Mouse (Mus musculus) adrenal gland, postnatal 10 days (tissue): ENCODE results near the gene Ttc29. TPM values are rescaled to one million over a fixed set of nuclear protein-coding genes. Genes with fewer than 3 reads are reported as not detected.

Experiments used
- DNase-seq: peaks from one replicate; pipeline ENCODE4 v3.0.0; 2021; ENCODE audit warnings: mixed read lengths
- total RNA-seq, 2 experiments: library from RNA; stranded (reverse); gene quantifications; 2 replicates each; pipeline ENCODE4 v1.2.3; 2021

Gene Ttc29
- total RNA-seq, 2 experiments from 2014 or later = not detected

DNA sequence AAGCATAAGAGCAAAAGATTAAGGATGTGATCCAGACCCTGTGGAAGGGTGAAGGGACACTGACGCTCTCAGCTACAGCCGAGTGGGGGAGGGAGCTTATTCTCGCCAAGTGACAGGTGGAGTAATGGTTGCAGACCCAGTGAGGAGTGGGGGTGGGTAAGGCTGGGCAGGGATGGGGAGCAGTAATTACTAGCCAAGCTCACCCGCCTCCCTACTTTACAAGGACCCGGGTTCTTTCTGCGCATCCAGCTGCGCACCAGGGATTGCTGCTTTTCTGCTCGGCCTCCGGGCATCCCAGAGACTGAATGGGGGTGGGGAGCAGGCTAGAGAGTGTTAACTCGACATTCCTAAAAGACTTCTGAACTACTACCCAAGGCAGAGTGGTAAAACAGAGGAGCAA is 213.4 kb downstream of the Ttc29 start:
- no peak for DNase-seq

DNA sequence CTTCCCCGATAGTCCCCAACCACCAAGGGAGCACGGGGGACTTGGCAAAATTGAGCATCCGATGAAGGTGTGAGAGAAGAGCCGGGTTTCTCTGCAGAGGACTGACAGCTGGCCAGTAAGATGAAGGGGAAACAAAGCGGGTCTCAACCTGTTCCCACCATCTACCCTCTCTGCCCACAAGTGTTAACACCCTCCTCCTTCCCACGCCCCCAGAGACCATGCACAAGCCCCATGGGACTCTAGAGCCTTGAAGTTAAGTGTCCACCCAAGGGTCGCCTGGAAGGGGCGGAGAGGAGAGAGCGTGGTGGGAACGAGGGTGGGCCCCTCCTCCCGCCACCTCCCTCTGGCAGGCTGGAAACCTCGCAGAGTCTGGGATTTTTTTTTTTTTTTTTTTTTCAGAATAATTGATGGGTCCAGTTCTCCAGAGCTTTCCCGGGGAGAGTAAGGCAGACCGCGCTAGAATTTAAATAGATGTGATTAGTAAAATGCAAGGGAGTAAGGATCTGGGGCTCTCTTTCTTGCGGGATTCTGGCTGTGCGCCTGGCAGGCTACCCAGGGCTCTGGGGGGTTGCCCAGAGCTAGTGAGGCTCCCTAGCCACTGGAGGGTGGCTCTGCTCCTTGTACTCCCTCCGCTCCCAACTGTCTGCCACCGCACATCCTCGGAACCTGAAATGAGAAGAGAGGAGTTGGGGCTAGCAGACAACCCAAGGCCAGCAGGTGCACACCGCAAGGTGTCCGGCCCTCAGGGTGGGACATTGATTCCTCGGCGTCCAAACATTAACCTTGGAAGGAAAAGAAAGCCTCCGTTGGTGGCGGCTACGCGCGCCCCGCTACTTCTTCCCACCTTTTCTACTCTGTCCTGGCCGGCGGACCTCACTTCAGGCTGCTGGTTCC is 214.0 kb downstream of the Ttc29 start:
- DNase-seq = no peak

DNA sequence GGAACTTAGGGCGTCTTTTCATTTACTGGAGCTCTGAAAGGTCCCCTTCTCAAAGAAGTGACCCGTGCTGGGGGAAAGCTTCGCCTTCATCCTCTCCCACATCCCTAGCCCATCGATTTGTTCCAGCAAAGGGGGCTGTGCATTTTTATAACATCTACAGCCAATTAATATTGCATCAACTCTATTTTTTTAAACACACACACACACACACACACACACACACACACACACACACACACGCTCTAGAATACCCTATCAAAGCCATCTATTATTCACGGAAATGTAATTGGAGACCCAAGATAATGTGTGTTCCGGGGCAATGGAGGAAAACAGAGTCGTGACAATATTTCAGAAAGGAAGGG is 214.7 kb downstream of the Ttc29 start:
- DNase-seq = no peak

DNA sequence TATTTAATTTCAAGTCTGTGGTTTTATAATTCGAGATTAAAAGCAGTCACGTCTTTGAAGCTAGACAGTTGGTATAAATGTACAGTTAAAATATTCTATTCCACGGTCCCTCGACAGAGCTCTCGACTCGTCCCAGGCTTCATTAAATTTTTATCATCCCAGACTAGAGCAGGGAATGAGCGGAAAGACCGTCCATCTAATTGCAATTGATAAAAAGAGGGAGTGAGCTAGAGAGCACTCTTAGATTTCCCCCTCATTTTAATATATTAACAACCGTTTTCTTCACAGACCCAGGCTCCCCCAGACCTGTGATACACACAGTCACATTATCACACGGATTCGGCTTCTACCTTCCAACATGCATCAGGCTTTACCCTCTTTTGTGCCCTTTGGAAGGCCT is 215.1 kb downstream of the Ttc29 start:
- DNase-seq = no peak

DNA sequence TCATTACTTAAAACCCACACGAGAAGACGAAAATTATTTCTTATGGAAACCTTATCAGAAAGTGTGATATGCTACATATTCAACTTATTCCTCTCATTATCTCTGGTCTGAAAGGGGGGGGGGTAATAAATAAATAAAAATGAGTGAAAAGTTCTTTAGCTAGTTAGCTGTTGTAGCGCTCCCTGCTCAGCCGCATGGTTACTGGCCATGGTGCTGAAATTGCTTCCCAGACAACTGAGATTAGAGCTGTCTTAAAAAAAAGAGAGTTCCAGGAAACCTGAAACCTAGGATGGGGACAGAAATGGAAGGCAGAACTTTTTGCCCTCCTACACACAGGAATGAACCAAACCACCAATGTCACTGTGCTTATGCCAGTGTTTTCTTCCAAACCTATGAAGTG is 218.3 kb downstream of the Ttc29 start:
- DNase-seq = peak; percentile 82

DNA sequence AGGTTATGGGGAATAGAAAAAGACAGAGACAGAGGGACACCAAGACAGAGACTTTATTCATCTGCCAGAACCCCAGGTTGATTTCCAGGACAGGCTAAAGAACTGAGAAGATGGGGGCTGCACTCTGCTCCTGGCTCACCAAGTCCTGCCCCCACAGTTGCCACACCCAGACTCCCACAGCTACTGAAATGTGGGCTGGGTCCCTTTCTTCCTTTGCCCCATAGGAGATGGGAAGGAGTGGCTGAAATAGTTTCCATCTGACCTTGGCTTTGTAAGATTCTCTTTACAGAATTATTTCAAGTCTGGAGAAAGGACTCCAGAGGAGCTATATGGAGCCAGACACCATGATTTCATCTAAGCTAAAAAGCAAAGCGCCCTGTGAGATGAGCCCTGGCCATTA is 219.4 kb downstream of the Ttc29 start:
- no peak for DNase-seq

DNA sequence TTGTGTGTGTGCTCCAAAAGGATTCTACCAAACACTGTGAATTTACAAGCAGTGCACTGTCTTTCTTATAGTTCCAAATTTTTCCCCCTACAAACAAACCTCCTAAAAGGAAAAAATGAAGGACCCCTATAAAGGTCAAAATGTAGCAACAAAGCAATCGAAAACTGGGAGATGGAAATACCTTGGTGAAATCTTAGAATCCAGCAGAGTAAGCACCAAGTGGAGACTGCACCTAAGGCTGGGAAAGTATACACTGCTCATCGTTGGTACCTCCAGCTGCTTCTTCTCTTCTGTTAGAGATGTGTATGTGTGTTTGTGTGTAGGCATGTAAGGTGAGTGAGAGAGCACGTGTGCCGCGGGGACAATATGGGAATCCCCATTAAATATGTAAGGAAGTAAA is 220.2 kb downstream of the Ttc29 start:
- no peak for DNase-seq

DNA sequence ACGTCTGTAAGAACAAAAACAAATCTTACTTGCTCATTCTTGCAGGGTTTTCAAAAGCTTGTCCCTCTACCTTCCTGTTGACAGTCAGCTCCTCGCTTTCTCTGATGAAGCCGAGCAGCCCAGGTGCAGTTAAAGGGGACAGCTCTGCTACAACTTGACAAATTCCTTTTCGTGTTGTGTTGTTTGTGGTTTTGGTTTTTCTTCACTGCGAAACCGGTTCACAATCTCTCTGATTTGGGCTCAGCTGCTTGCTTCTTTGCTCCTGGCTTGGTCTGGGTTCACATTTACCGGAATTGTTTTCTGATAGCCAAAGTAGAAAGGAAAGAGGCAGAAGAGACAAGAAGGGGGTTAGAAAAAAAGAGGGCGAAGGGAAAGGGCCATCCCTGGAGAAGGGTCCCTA is 221.2 kb downstream of the Ttc29 start:
- DNase-seq = no peak

DNA sequence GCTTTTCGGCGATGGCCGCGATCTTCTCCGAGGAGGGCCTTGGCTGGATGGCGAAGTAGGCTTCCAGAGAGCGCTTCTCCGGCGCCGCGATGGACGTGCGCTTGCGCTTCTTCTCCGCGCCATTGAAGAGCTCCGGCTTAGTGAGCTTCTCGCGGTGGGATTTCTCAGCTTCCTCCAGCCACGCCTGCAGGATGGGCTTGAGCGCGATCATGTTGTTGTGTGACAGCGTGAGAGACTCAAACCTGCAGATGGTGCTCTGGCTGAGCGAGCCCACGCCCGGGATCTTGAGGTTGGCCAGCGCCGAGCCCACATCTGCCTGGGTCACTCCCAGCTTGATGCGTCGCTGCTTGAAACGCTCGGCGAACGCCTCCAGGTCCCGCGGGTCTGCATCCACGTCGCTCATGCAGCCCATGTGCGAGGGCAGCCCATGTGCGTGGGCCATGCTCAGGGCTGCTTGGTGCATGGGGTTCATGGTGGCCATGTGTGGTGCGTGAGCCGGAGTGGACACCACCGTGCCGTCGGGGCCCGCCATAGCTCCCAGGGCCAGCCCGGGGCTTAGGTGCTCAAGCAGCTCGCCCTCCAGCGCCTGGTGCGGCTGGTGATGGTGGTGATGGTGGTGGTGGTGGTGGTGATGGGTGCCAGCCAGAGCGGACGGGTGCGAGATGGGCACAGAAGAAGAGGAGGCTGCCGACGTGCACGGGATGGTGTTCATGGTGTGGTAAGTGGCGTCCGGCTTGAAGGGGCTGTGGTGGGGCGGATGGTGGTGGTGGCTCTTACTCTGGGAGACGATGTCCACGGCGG is 221.9 kb downstream of the Ttc29 start:
- DNase-seq = no peak

DNA sequence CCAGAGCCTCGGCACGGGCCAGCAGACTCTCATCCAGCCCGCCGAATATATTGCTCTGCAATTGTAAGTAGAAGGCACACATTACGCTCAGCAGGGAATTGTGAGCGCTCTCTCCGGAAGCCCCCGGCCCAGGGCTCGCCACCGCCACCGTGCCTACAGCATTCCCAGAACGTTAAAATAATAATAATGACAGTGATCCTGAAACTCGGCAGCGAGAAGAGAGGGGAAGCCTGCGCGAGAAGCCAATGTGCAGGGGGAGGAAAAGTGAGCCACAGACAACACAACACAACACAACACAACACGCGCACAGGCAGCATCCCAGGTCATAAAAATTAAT is 222.5 kb downstream of the Ttc29 start:
- DNase-seq = no peak

DNA sequence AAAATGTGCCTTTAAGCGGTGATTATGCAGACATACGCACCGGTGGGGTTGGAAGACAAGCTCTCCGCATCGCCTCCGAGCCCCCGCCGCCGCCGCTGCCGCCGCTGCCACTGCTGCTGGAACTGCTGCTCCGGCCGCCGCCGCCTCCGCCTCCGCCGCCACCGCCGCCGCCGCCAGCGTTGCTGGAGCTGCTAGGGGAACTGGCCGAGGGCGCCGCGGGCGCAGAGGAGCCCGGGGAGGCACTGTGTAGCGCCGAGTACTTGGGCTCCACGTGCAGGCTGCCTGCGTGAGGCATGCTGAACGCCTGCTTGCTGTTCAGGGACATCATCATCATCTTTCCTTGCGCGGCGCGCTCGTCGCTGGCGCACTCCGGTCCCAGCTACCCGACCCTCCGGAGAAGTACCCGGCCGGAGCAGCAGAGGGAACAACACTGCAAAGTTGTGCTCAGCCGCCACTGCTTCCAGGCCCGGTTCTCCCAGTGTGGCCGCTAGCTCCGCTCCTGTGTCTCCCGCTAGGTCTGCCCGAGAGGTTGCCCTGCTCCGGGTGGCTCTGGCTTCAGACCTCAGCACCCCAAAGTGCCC is 223.1 kb downstream of the Ttc29 start, which contains the start of gene Pou4f2:
Gene Pou4f2, minus strand, starts transcription at position 575 of the 581 bp plus-strand sequence.
- peak; percentile 56 for DNase-seq

DNA sequence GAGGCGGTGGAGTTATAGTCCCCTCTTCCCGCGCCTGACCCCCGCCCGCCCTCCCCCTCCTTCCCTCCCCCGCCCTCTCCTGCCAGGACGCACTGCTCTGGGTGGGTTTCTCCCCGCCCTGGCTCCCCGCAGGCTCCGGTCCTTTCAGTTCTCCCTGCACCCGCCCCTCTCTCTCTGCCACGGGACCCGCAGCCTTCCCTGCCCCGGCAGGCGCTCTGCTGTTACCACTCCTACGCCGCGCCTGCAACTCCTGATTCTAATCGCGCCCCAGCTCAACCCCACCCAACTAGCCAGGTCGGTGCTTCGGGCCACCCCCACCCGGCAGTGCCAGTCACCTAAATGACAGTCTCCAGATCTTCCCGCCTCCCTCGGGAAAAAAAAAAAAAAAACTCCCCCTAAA is 223.6 kb downstream of the Ttc29 start:
- no peak for DNase-seq

DNA sequence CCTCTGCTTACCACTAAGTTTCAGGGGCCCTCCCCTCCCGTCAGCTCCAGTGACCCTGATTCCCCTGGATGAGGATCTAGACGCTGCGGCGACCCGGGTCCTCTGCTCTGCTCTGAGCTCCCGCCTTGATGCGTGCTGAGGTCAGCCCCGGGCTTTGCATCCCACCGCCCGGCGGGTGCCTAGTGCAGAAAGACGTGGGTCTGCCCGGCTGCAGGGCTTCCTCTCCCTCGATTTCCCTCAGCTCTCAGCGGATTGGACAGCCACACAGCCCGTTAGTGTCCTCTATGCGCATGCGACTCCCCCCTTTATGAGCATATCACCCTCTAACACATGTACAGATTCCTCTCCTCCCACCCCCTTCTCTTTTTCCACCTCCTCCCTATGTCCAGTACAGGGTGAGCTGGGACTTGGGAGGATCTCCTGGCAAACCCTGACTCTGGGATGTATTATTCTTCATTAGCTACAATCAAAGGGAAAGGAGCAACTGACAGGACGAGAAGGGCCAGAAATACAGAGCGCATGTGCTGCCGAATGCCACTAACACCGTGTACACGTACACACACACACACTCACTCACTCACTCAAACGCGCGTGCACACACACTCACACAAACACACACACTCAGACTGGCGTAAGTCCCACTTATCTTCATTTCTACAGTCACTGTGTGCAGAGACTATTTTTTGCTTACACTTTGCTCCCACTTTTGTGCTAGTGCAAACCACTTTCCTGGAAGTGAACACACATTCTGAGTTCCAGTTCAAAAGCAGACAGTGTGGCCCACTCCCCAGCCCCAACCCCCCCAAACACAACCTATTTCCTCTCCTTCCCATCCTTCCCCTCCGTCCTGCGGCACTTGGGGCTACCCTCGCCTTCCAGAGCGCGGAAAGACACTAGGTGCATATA is 224.3 kb downstream of the Ttc29 start:
- DNase-seq = no peak

DNA sequence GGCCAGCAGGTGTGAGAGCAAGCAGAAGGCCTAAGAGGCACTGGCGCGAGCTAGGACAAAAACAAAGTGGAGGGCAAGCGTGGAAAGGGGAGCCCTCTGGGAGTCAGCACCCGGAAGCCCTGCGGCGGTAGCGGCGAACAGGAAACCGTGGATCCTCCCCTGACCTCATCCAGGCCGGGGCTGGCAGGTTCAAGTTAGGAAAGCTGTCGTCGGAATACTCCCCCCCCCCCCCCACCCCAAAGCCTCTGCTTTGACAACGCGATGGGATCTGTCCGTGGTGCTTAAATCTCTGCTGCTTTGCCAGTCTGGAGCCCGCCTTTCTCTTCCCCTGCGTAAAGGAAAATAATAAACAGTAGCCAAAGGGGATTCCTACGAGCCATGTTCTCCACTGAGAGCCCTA is 225.0 kb downstream of the Ttc29 start:
- peak; percentile 80 for DNase-seq

DNA sequence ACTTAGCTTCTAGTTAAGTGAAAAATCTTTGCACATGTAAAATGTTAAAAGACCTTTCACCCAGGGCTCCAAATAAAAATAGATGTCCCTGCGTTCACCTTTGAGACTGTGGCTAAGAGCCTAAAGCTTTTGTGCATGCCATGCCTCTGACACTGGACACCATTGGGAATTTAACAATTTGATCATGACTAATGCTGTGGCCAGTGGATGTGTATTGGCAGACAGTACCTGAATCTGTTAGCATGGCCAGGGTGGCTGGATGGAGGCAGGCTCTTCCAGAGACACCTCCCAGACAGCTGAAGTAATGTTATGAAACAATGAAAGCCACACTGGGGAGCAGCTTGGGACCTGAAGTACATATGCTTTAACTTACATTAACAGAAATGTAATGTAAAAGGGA is 229.7 kb downstream of the Ttc29 start:
- no peak for DNase-seq

Other genes starting within 250 kb of the Ttc29 start
- gene Pou4f2, start 223.3 kb downstream of the Ttc29 start, total RNA-seq = not detected